Mouse (Mus musculus): ENCODE measurements around the gene Gm8994. TPM values are rescaled to one million over a fixed set of nuclear protein-coding genes. Genes with fewer than 3 reads are reported as not detected.
"Not testable (repeated sequence)": the region's sequence is repeated elsewhere in the genome, so short reads cannot be mapped to it uniquely, and the experiment has no call there.

The Gm8994 gene
- total RNA-seq (2014; fragmentation: Nextera tagmentation) (not detected in 2 replicates), total RNA-seq (2017) (not detected in 2 replicates)

- ATAC-seq (replicated peaks; ENCODE audit: low FRiP score, low TSS enrichment, poor library complexity, severe bottlenecking) = not testable (repeated sequence)
These were observed at the start of gene Gm8994 for GRCm38 (mm10) chr6:136327239-136327638. Gene Gm8994, plus strand, starts transcription at chr6:136327539.

- ATAC-seq (replicated peaks; ENCODE audit: low FRiP score, low TSS enrichment, poor library complexity, severe bottlenecking) = no peak
These were observed 49.7 kb upstream of the Gm8994 start for GRCm38 (mm10) chr6:136277685-136278084.

- ATAC-seq (replicated peaks; ENCODE audit: low FRiP score, low TSS enrichment, poor library complexity, severe bottlenecking) = no peak
These were observed 42.8 kb upstream of the Gm8994 start for GRCm38 (mm10) chr6:136284565-136284964.

- no peak for ATAC-seq (replicated peaks; ENCODE audit: low FRiP score, low TSS enrichment, poor library complexity, severe bottlenecking)
These were observed 41.2 kb upstream of the Gm8994 start for GRCm38 (mm10) chr6:136286180-136286579.

GRCm38 (mm10) chr6:136286589-136286988 is 40.8 kb upstream of the Gm8994 start:
- no peak for ATAC-seq (replicated peaks; ENCODE audit: low FRiP score, low TSS enrichment, poor library complexity, severe bottlenecking)

GRCm38 (mm10) chr6:136291424-136291823 is 35.9 kb upstream of the Gm8994 start:
- no peak for ATAC-seq (replicated peaks; ENCODE audit: low FRiP score, low TSS enrichment, poor library complexity, severe bottlenecking)

- ATAC-seq (replicated peaks; ENCODE audit: low FRiP score, low TSS enrichment, poor library complexity, severe bottlenecking) = no peak
These were observed 35.2 kb upstream of the Gm8994 start for GRCm38 (mm10) chr6:136291951-136292714.

GRCm38 (mm10) chr6:136293700-136294099 is 33.6 kb upstream of the Gm8994 start:
- ATAC-seq (replicated peaks; ENCODE audit: low FRiP score, low TSS enrichment, poor library complexity, severe bottlenecking) = no peak

GRCm38 (mm10) chr6:136295821-136296220 is 31.5 kb upstream of the Gm8994 start:
- ATAC-seq (replicated peaks; ENCODE audit: low FRiP score, low TSS enrichment, poor library complexity, severe bottlenecking) = no peak

GRCm38 (mm10) chr6:136296251-136296650 is 31.1 kb upstream of the Gm8994 start:
- no peak for ATAC-seq (replicated peaks; ENCODE audit: low FRiP score, low TSS enrichment, poor library complexity, severe bottlenecking)

- ATAC-seq (replicated peaks; ENCODE audit: low FRiP score, low TSS enrichment, poor library complexity, severe bottlenecking) = no peak
These were observed 23.8 kb upstream of the Gm8994 start for GRCm38 (mm10) chr6:136303514-136303913.

- no peak for ATAC-seq (replicated peaks; ENCODE audit: low FRiP score, low TSS enrichment, poor library complexity, severe bottlenecking)
These were observed 22.9 kb upstream of the Gm8994 start for GRCm38 (mm10) chr6:136304369-136304988.

GRCm38 (mm10) chr6:136309487-136309886 is 17.9 kb upstream of the Gm8994 start:
- ATAC-seq (replicated peaks; ENCODE audit: low FRiP score, low TSS enrichment, poor library complexity, severe bottlenecking) = no peak

GRCm38 (mm10) chr6:136328416-136328815 is 1.1 kb downstream of the Gm8994 start:
- not testable (repeated sequence) for ATAC-seq (replicated peaks; ENCODE audit: low FRiP score, low TSS enrichment, poor library complexity, severe bottlenecking)

GRCm38 (mm10) chr6:136340669-136341068 is 13.3 kb downstream of the Gm8994 start:
- no peak for ATAC-seq (replicated peaks; ENCODE audit: low FRiP score, low TSS enrichment, poor library complexity, severe bottlenecking)

- ATAC-seq (replicated peaks; ENCODE audit: low FRiP score, low TSS enrichment, poor library complexity, severe bottlenecking) = no peak
These were observed 13.8 kb downstream of the Gm8994 start for GRCm38 (mm10) chr6:136341093-136341492.

GRCm38 (mm10) chr6:136343868-136344267 is 16.5 kb downstream of the Gm8994 start:
- no peak for ATAC-seq (replicated peaks; ENCODE audit: low FRiP score, low TSS enrichment, poor library complexity, severe bottlenecking)

GRCm38 (mm10) chr6:136345034-136345433 is 17.7 kb downstream of the Gm8994 start:
- ATAC-seq (replicated peaks; ENCODE audit: low FRiP score, low TSS enrichment, poor library complexity, severe bottlenecking) = no peak; the same call in 1 of the 2 replicates

GRCm38 (mm10) chr6:136345641-136346040 is 18.3 kb downstream of the Gm8994 start:
- ATAC-seq (replicated peaks; ENCODE audit: low FRiP score, low TSS enrichment, poor library complexity, severe bottlenecking) = no peak

- no peak for ATAC-seq (replicated peaks; ENCODE audit: low FRiP score, low TSS enrichment, poor library complexity, severe bottlenecking)
These were observed 19.7 kb downstream of the Gm8994 start for GRCm38 (mm10) chr6:136347053-136347452.

GRCm38 (mm10) chr6:136347631-136348030 is 20.3 kb downstream of the Gm8994 start:
- ATAC-seq (replicated peaks; ENCODE audit: low FRiP score, low TSS enrichment, poor library complexity, severe bottlenecking) = no peak

All from megakaryocyte-erythroid progenitor cell, adult 5-6 weeks (primary cell).